Mouse (Mus musculus): ENCODE results near the gene Ryk. TPM values are rescaled to one million over a fixed set of nuclear protein-coding genes. Genes with fewer than 3 reads are reported as not detected.

Gene Ryk
- polyA plus RNA-seq, 1 experiment from 2014 or later, result 10.7 TPM

- no peak overlapping the region for H3K4me2 ChIP-seq (ENCODE audit: low read length)
- no peaks in the 10 kb centered on the region for H3K9me3 ChIP-seq (replicated peaks; ENCODE audit: control insufficient read depth, low read length, poor library complexity, severe bottlenecking)
- no peak overlapping the region for H3K9ac ChIP-seq (ENCODE audit: low read depth, low read length)
- WGBS, result 89% methylated on average over 7 of the region's 7 CpGs
- no peaks in the 10 kb centered on the region for H3K27me3 ChIP-seq (ENCODE audit: control insufficient read depth, insufficient read depth, low read depth, low read length)
- H3K36me3 ChIP-seq (ENCODE audit: control insufficient read depth, insufficient read depth, low read length), result no peaks in the 10 kb centered on the region
- H3K4me1 ChIP-seq (ENCODE audit: control insufficient read depth, insufficient read depth, low read length), result no peaks in the 10 kb centered on the region
- H3K27ac ChIP-seq (ENCODE audit: low read length), result no peak overlapping the region
- H3K4me3 ChIP-seq (ENCODE audit: low read depth, low read length), result no peak overlapping the region
- no peak for ATAC-seq
Measured at GRCm38 (mm10) chr9:102828604-102829003, 6.1 kb upstream of the Ryk start.

- Histone ChIP-seq H3K27ac (ENCODE audit: low read length) (no peak overlapping the region), H3K4me2 (ENCODE audit: low read length) (no peak overlapping the region), H3K9me3 (replicated peaks; ENCODE audit: control insufficient read depth, low read length, poor library complexity, severe bottlenecking) (no peaks in the 10 kb centered on the region), H3K36me3 (ENCODE audit: control insufficient read depth, insufficient read depth, low read length) (no peaks in the 10 kb centered on the region), H3K4me3 (ENCODE audit: low read depth, low read length) (no peak overlapping the region), H3K9ac (ENCODE audit: low read depth, low read length) (no peak overlapping the region), H3K27me3 (ENCODE audit: control insufficient read depth, insufficient read depth, low read depth, low read length) (no peaks in the 10 kb centered on the region), H3K4me1 (ENCODE audit: control insufficient read depth, insufficient read depth, low read length) (peaks cover 12% of the 10 kb centered on the region)
- WGBS, result 88% methylated on average over 4 of the region's 4 CpGs
- ATAC-seq, result no peak
Measured at GRCm38 (mm10) chr9:102831541-102831940, 3.2 kb upstream of the Ryk start.

GRCm38 (mm10) chr9:102834414-102834741 is 339 bp upstream of the Ryk start:
- H3K9ac ChIP-seq (ENCODE audit: low read depth, low read length), result peak overlapping the region; percentile 96
- peak overlapping the region; percentile 81 for H3K4me2 ChIP-seq (ENCODE audit: low read length)
- no peaks in the 10 kb centered on the region for H3K27me3 ChIP-seq (ENCODE audit: control insufficient read depth, insufficient read depth, low read depth, low read length)
- H3K9me3 ChIP-seq (replicated peaks; ENCODE audit: control insufficient read depth, low read length, poor library complexity, severe bottlenecking), result no peaks in the 10 kb centered on the region
- H3K4me1 ChIP-seq (ENCODE audit: control insufficient read depth, insufficient read depth, low read length), result peaks cover 22% of the 10 kb centered on the region
- no peaks in the 10 kb centered on the region for H3K36me3 ChIP-seq (ENCODE audit: control insufficient read depth, insufficient read depth, low read length)
- 15% methylated on average over 10 of the region's 10 CpGs for WGBS
- peak overlapping the region; percentile 95 for H3K4me3 ChIP-seq (ENCODE audit: low read depth, low read length)
- ATAC-seq, result peak; percentile 54
- peak overlapping the region; percentile 93 for H3K27ac ChIP-seq (ENCODE audit: low read length)

- 65% methylated on average over 9 of the region's 9 CpGs for WGBS
- Histone ChIP-seq H3K27me3 (ENCODE audit: control insufficient read depth, insufficient read depth, low read depth, low read length) (no peaks in the 10 kb centered on the region), H3K9ac (ENCODE audit: low read depth, low read length) (peak overlapping the region; percentile 35; the same call in 1 of the 2 replicates), H3K36me3 (ENCODE audit: control insufficient read depth, insufficient read depth, low read length) (no peaks in the 10 kb centered on the region), H3K27ac (ENCODE audit: low read length) (no peak overlapping the region), H3K4me2 (ENCODE audit: low read length) (peak overlapping the region; percentile 81), H3K4me3 (ENCODE audit: low read depth, low read length) (peak overlapping the region; percentile 95), H3K4me1 (ENCODE audit: control insufficient read depth, insufficient read depth, low read length) (peaks cover 34% of the 10 kb centered on the region), H3K9me3 (replicated peaks; ENCODE audit: control insufficient read depth, low read length, poor library complexity, severe bottlenecking) (no peaks in the 10 kb centered on the region)
- no peak for ATAC-seq
Measured at GRCm38 (mm10) chr9:102836279-102836678, 1.6 kb downstream of the Ryk start.

- H3K4me3 ChIP-seq (ENCODE audit: low read depth, low read length), result no peak overlapping the region
- H3K4me2 ChIP-seq (ENCODE audit: low read length), result no peak overlapping the region
- peaks cover 45% of the 10 kb centered on the region for H3K4me1 ChIP-seq (ENCODE audit: control insufficient read depth, insufficient read depth, low read length)
- H3K9ac ChIP-seq (ENCODE audit: low read depth, low read length), result peak overlapping the region; percentile 27
- H3K27ac ChIP-seq (ENCODE audit: low read length), result no peak overlapping the region
- no peaks in the 10 kb centered on the region for H3K9me3 ChIP-seq (replicated peaks; ENCODE audit: control insufficient read depth, low read length, poor library complexity, severe bottlenecking)
- no peaks in the 10 kb centered on the region for H3K36me3 ChIP-seq (ENCODE audit: control insufficient read depth, insufficient read depth, low read length)
- no peaks in the 10 kb centered on the region for H3K27me3 ChIP-seq (ENCODE audit: control insufficient read depth, insufficient read depth, low read depth, low read length)
- ATAC-seq, result no peak
- WGBS, result 22% methylated on average over 16 of the region's 16 CpGs
Measured at GRCm38 (mm10) chr9:102840792-102841778, 6.4 kb downstream of the Ryk start.

GRCm38 (mm10) chr9:102841832-102842231 is 7.1 kb downstream of the Ryk start:
- Histone ChIP-seq H3K27ac (ENCODE audit: low read length) (no peak overlapping the region), H3K27me3 (ENCODE audit: control insufficient read depth, insufficient read depth, low read depth, low read length) (no peaks in the 10 kb centered on the region), H3K4me1 (ENCODE audit: control insufficient read depth, insufficient read depth, low read length) (peaks cover 37% of the 10 kb centered on the region), H3K9ac (ENCODE audit: low read depth, low read length) (no peak overlapping the region), H3K4me3 (ENCODE audit: low read depth, low read length) (no peak overlapping the region), H3K4me2 (ENCODE audit: low read length) (no peak overlapping the region), H3K9me3 (replicated peaks; ENCODE audit: control insufficient read depth, low read length, poor library complexity, severe bottlenecking) (no peaks in the 10 kb centered on the region), H3K36me3 (ENCODE audit: control insufficient read depth, insufficient read depth, low read length) (no peaks in the 10 kb centered on the region)
- no peak for ATAC-seq
- WGBS, result 18% methylated on average over 1 of the region's 1 CpGs

- WGBS, result 54% methylated on average over 8 of the region's 8 CpGs
- no peak for ATAC-seq
- no peaks in the 10 kb centered on the region for H3K9me3 ChIP-seq (replicated peaks; ENCODE audit: control insufficient read depth, low read length, poor library complexity, severe bottlenecking)
- peaks cover 36% of the 10 kb centered on the region for H3K4me1 ChIP-seq (ENCODE audit: control insufficient read depth, insufficient read depth, low read length)
- H3K27ac ChIP-seq (ENCODE audit: low read length), result no peak overlapping the region
- H3K4me2 ChIP-seq (ENCODE audit: low read length), result no peak overlapping the region
- H3K4me3 ChIP-seq (ENCODE audit: low read depth, low read length), result no peak overlapping the region
- no peaks in the 10 kb centered on the region for H3K36me3 ChIP-seq (ENCODE audit: control insufficient read depth, insufficient read depth, low read length)
- no peaks in the 10 kb centered on the region for H3K27me3 ChIP-seq (ENCODE audit: control insufficient read depth, insufficient read depth, low read depth, low read length)
- H3K9ac ChIP-seq (ENCODE audit: low read depth, low read length), result no peak overlapping the region
Measured at GRCm38 (mm10) chr9:102842498-102842897, 7.8 kb downstream of the Ryk start.

GRCm38 (mm10) chr9:102843577-102843976 is 8.9 kb downstream of the Ryk start:
- WGBS, result 54% methylated on average over 4 of the region's 4 CpGs
- no peak for ATAC-seq
- H3K9me3 ChIP-seq (replicated peaks; ENCODE audit: control insufficient read depth, low read length, poor library complexity, severe bottlenecking), result no peaks in the 10 kb centered on the region
- H3K4me2 ChIP-seq (ENCODE audit: low read length), result no peak overlapping the region
- no peak overlapping the region for H3K27ac ChIP-seq (ENCODE audit: low read length)
- H3K27me3 ChIP-seq (ENCODE audit: control insufficient read depth, insufficient read depth, low read depth, low read length), result no peaks in the 10 kb centered on the region
- peaks cover 44% of the 10 kb centered on the region for H3K4me1 ChIP-seq (ENCODE audit: control insufficient read depth, insufficient read depth, low read length)
- H3K4me3 ChIP-seq (ENCODE audit: low read depth, low read length), result no peak overlapping the region
- H3K9ac ChIP-seq (ENCODE audit: low read depth, low read length), result no peak overlapping the region
- no peaks in the 10 kb centered on the region for H3K36me3 ChIP-seq (ENCODE audit: control insufficient read depth, insufficient read depth, low read length)

GRCm38 (mm10) chr9:102845851-102846250 is 11.1 kb downstream of the Ryk start:
- Histone ChIP-seq H3K4me1 (ENCODE audit: control insufficient read depth, insufficient read depth, low read length) (peaks cover 36% of the 10 kb centered on the region), H3K9me3 (replicated peaks; ENCODE audit: control insufficient read depth, low read length, poor library complexity, severe bottlenecking) (no peaks in the 10 kb centered on the region), H3K27ac (ENCODE audit: low read length) (no peak overlapping the region), H3K4me3 (ENCODE audit: low read depth, low read length) (no peak overlapping the region), H3K27me3 (ENCODE audit: control insufficient read depth, insufficient read depth, low read depth, low read length) (no peaks in the 10 kb centered on the region), H3K9ac (ENCODE audit: low read depth, low read length) (no peak overlapping the region), H3K36me3 (ENCODE audit: control insufficient read depth, insufficient read depth, low read length) (no peaks in the 10 kb centered on the region), H3K4me2 (ENCODE audit: low read length) (no peak overlapping the region)
- WGBS, result 73% methylated on average over 6 of the region's 6 CpGs
- no peak for ATAC-seq

Measured in midbrain, embryonic 16.5 days (tissue).